Mouse (Mus musculus) cerebellum, adult 11 months (tissue): ENCODE measurements at regions not wholly inside any gene's neighbourhood (a gene's known extent, or its start where the extent isn't known, plus 50 kb on each side); places are given as distances from the start of the nearest gene placed in this dataset.

Source experiments
- DNase-seq: peaks from one replicate; pipeline ENCODE4 v3.0.0; 2022

GRCm38 (mm10) chr1:128779586-128780158 is 187.6 kb upstream of the Cxcr4 start:
- no peak for DNase-seq

GRCm38 (mm10) chr1:128772440-128772839 is 180.3 kb upstream of the Cxcr4 start:
- no peak for DNase-seq

GRCm38 (mm10) chr1:128770786-128771185 is 178.7 kb upstream of the Cxcr4 start:
- DNase-seq, result no peak

- DNase-seq, result no peak
Observed at GRCm38 (mm10) chr1:128767991-128768390, 175.9 kb upstream of the Cxcr4 start.

GRCm38 (mm10) chr1:128767415-128767814 is 175.3 kb upstream of the Cxcr4 start:
- DNase-seq, result no peak

- DNase-seq, result no peak
Observed at GRCm38 (mm10) chr1:128766894-128767268, 174.8 kb upstream of the Cxcr4 start.

- DNase-seq, result no peak
Observed at GRCm38 (mm10) chr1:128766193-128766893, 174.2 kb upstream of the Cxcr4 start.

GRCm38 (mm10) chr1:128765626-128766025 is 173.5 kb upstream of the Cxcr4 start:
- DNase-seq, result no peak

GRCm38 (mm10) chr1:128765142-128765541 is 173.0 kb upstream of the Cxcr4 start:
- no peak for DNase-seq

GRCm38 (mm10) chr1:128762854-128763253 is 170.8 kb upstream of the Cxcr4 start:
- DNase-seq, result no peak

GRCm38 (mm10) chr1:128762076-128762475 is 170.0 kb upstream of the Cxcr4 start:
- DNase-seq, result no peak

GRCm38 (mm10) chr1:128758802-128759481 is 166.8 kb upstream of the Cxcr4 start:
- no peak for DNase-seq

GRCm38 (mm10) chr1:128758294-128758801 is 166.3 kb upstream of the Cxcr4 start:
- no peak for DNase-seq

GRCm38 (mm10) chr1:128753427-128754012 is 161.4 kb upstream of the Cxcr4 start:
- no peak for DNase-seq

GRCm38 (mm10) chr1:128749437-128749994 is 157.4 kb upstream of the Cxcr4 start:
- DNase-seq, result no peak

GRCm38 (mm10) chr1:128747196-128747790 is 155.2 kb upstream of the Cxcr4 start:
- no peak for DNase-seq

- no peak for DNase-seq
Observed at GRCm38 (mm10) chr1:128746461-128747009, 154.4 kb upstream of the Cxcr4 start.

- no peak for DNase-seq
Observed at GRCm38 (mm10) chr1:128740616-128741015, 148.5 kb upstream of the Cxcr4 start.

GRCm38 (mm10) chr1:128738152-128738551 is 146.1 kb upstream of the Cxcr4 start:
- peak; percentile 6 for DNase-seq

GRCm38 (mm10) chr1:128734857-128735256 is 142.8 kb upstream of the Cxcr4 start:
- no peak for DNase-seq

GRCm38 (mm10) chr1:128731445-128731844 is 139.4 kb upstream of the Cxcr4 start:
- DNase-seq, result no peak

GRCm38 (mm10) chr1:128724433-128725091 is 132.5 kb upstream of the Cxcr4 start:
- DNase-seq, result no peak
